Mouse (Mus musculus) inflammation-experienced regulatory T-cells, adult 6 months (primary cell): ENCODE measurements around the gene Fut1. TPM values are rescaled to one million over a fixed set of nuclear protein-coding genes. Genes with fewer than 3 reads are reported as not detected.

Source experiments
- polyA plus RNA-seq, 3 experiments: library from polyadenylated mRNA; unstranded; fragments of 100-300 nt; shearing (Covaris generic); gene quantifications; one replicate each; pipeline ENCODE4 v1.2.1; 2017

Fut1 gene
- polyA plus RNA-seq, 3 experiments from 2014 or later = not detected

Other genes starting within 250 kb of the Fut1 start
- not detected for gene Lin7b, start 246.7 kb upstream of the Fut1 start, polyA plus RNA-seq
- 100 to 1,000 TPM in 1 of 3 experiments, 10 to 100 TPM in 2; 72.4 to 131 (median 77.7) TPM for gene Snrnp70, start 221.5 kb upstream of the Fut1 start, polyA plus RNA-seq
- gene Kcna7, start 211.6 kb upstream of the Fut1 start, polyA plus RNA-seq = not detected
- gene Ntf5, start 203.6 kb upstream of the Fut1 start, polyA plus RNA-seq = under 1 TPM in 2 of 3 experiments, not detected in 1; 0.31 to 0.34 TPM
- not detected for gene Lhb, start 196.5 kb upstream of the Fut1 start, polyA plus RNA-seq
- 1 to 10 TPM; 6.7 to 10.0 (median 9.7) TPM for gene Gys1, start 182.4 kb upstream of the Fut1 start, polyA plus RNA-seq
- gene Ruvbl2, start 179.2 kb upstream of the Fut1 start, polyA plus RNA-seq = 10 to 100 TPM; 36.7 to 48.4 (median 43.8) TPM
- 1,000 to 10,000 TPM; 1,271 to 2,003 (median 1,772) TPM for gene Ftl1, start 157.4 kb upstream of the Fut1 start, polyA plus RNA-seq
- gene Bax, start 150.4 kb upstream of the Fut1 start, polyA plus RNA-seq = 100 to 1,000 TPM; 138 to 175 (median 143) TPM
- gene Tulp2, start 135.4 kb upstream of the Fut1 start, polyA plus RNA-seq = 1 to 10 TPM in 1 of 3 experiments, under 1 TPM in 2; 0.23 to 1.8 (median 0.29) TPM
- not detected for gene Gm45808, start 130.5 kb upstream of the Fut1 start, polyA plus RNA-seq
- 1 to 10 TPM; 1.0 to 1.1 (median 1.1) TPM for gene Dhdh, start 128.5 kb upstream of the Fut1 start, polyA plus RNA-seq
- gene Nucb1, start 106.9 kb upstream of the Fut1 start, polyA plus RNA-seq = 100 to 1,000 TPM; 119 to 153 (median 121) TPM
- gene Ppp1r15a, start 91.0 kb upstream of the Fut1 start, polyA plus RNA-seq = 10 to 100 TPM; 30.4 to 76.6 (median 56.4) TPM
- under 1 TPM; 0.36 to 0.78 (median 0.53) TPM for gene Plekha4, start 91.0 kb upstream of the Fut1 start, polyA plus RNA-seq
- gene Hsd17b14, start 62.4 kb upstream of the Fut1 start, polyA plus RNA-seq = under 1 TPM; 0.82 to 0.95 (median 0.91) TPM
- 10 to 100 TPM; 33.2 to 54.7 (median 51.4) TPM for gene Bcat2, start 47.1 kb upstream of the Fut1 start, polyA plus RNA-seq
- gene Fgf21, start 1.8 kb upstream of the Fut1 start, polyA plus RNA-seq = not detected
- not detected for gene Izumo1, start 4.5 kb downstream of the Fut1 start, polyA plus RNA-seq
- under 1 TPM in 1 of 3 experiments, not detected in 2; 0.17 TPM for gene Rasip1, start 10.2 kb downstream of the Fut1 start, polyA plus RNA-seq
- not detected for gene Mamstr, start 22.7 kb downstream of the Fut1 start, polyA plus RNA-seq
- gene Fut2, start 49.1 kb downstream of the Fut1 start, polyA plus RNA-seq = not detected
- gene Ntn5, start 66.7 kb downstream of the Fut1 start, polyA plus RNA-seq = not detected
- under 1 TPM in 1 of 3 experiments, not detected in 2; 0.22 TPM for gene Sec1, start 77.1 kb downstream of the Fut1 start, polyA plus RNA-seq
- gene Car11, start 82.6 kb downstream of the Fut1 start, polyA plus RNA-seq = 1 to 10 TPM in 2 of 3 experiments, not detected in 1; 1.5 TPM
- 1 to 10 TPM; 3.1 to 8.6 (median 6.5) TPM for gene Dbp, start 87.8 kb downstream of the Fut1 start, polyA plus RNA-seq
- 1,000 to 10,000 TPM; 1,609 to 2,946 (median 2,383) TPM for gene Rpl18, start 98.2 kb downstream of the Fut1 start, polyA plus RNA-seq
- 10 to 100 TPM; 12.1 to 17.3 (median 15.5) TPM for gene Sphk2, start 100.7 kb downstream of the Fut1 start, polyA plus RNA-seq
- under 1 TPM in 2 of 3 experiments, not detected in 1; 0.63 to 0.80 TPM for gene Fam83e, start 103.9 kb downstream of the Fut1 start, polyA plus RNA-seq
- gene Spaca4, start 108.5 kb downstream of the Fut1 start, polyA plus RNA-seq = not detected
- under 1 TPM in 1 of 3 experiments, not detected in 2; 0.58 TPM for gene Lmtk3, start 166.4 kb downstream of the Fut1 start, polyA plus RNA-seq
- 1 to 10 TPM; 3.4 to 6.4 (median 3.8) TPM for gene Sult2b1, start 167.4 kb downstream of the Fut1 start, polyA plus RNA-seq
- gene Cyth2, start 197.3 kb downstream of the Fut1 start, polyA plus RNA-seq = 10 to 100 TPM; 11.9 to 19.8 (median 16.7) TPM
- gene Kcnj14, start 207.5 kb downstream of the Fut1 start, polyA plus RNA-seq = not detected
- gene Grwd1, start 213.7 kb downstream of the Fut1 start, polyA plus RNA-seq = 10 to 100 TPM; 16.5 to 29.3 (median 27.2) TPM